Mouse (Mus musculus): Measurements from ENCODE around the gene Pdia4. TPM values are rescaled to one million over a fixed set of nuclear protein-coding genes. Genes with fewer than 3 reads are reported as not detected.

Gene Pdia4
- polyA plus RNA-seq, 1 experiment from 2014 or later, result 280 TPM

DNA sequence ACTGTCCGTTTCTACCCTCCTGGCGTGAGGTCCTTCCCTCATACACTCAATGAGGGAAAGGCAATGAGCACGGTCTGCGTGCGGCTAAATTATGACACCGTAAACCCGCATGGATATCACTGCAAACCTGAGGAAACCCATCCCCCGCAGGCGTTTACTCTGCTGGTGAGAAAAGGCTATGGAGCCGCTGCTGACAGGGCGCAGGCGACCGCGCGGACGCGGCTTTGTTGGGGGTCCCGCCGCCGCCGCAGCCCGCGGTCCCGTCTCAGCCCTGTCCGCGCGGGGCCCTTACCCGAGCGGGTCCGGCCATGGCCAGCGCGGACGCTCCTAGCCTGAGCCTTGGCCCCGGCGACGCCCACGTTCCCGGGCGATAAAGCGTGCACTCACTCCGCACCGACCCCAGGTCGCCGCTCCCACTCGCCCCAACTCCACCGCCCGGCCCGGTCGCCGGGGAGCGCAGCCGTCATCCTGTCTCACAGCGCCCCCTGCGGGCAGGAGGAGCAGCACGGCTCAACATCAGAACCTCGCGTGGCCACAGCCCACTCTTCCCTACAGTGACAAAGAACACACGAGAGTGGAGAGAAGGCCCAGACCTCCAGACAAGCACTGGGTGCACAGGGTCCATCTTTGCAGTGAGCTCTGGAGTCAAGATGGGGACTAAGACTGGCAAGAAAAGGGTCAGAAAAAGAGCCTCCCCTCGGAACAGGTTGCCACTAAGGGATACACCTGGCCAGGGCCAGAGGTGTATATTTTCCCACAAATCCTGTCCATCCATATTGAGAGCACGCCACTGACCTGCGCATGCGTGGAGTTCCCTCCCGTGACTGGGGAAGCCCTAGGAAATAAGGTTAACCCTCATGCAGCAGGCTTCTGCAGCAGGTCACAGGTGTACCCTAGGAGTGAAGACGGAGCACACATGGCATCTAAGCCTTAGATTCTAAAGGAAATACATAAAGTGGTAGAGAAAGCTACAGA is 17.2 kb upstream of the Pdia4 start, which contains the start of gene Zfp786:
TSS of gene Zfp786 (minus strand) at position 764 of the 975 bp plus-strand sequence.
- Histone ChIP-seq H3K4me1 (peaks cover 4% of the 10 kb centered on the region; the same call in 1 of the 2 replicates), H3K9ac (peak within 1 kb of the TSS; percentile 94), H3K9me3 (no peaks in the 10 kb centered on the region), H3K27me3 (replicated peaks) (no peaks in the 10 kb centered on the region), H3K27ac (peak within 1 kb of the TSS; percentile 84), H3K36me3 (no peaks in the 10 kb centered on the region), H3K4me2 (peak within 1 kb of the TSS; percentile 54), H3K4me3 (replicated peaks) (peak within 1 kb of the TSS; percentile 98)
- 2% methylated on average over 62 of the region's 64 CpGs for WGBS
- peak; percentile 88 for ATAC-seq (ENCODE audit: insufficient read depth, low FRiP score, low read depth)

DNA sequence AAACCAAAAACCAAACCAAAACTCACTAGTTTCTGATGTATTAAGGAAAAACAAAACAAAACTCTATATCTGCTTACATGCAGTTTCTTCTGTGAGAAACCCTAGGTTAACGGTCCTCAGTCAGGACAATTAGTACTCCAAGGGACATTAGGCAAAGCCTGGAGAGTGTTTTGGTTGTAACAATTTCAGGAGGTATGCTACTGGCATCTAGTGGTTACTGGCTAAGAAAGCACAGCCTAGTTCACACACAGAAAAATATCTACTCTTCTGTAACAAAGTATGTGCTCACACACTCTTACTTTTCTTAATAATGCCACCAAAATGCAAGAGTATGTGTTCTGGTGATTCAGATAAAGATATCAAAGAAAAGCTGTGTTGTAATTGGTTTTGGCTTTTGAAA is 15.7 kb upstream of the Pdia4 start:
- Histone ChIP-seq H3K4me3 (replicated peaks) (no peak overlapping the region), H3K36me3 (no peaks in the 10 kb centered on the region), H3K4me1 (peaks cover 4% of the 10 kb centered on the region; the same call in 1 of the 2 replicates), H3K27ac (no peak overlapping the region), H3K27me3 (replicated peaks) (no peaks in the 10 kb centered on the region), H3K4me2 (no peak overlapping the region), H3K9me3 (no peaks in the 10 kb centered on the region), H3K9ac (no peak overlapping the region)
- 25% methylated on average over 1 of the region's 1 CpGs for WGBS
- no peak for ATAC-seq (ENCODE audit: insufficient read depth, low FRiP score, low read depth)

DNA sequence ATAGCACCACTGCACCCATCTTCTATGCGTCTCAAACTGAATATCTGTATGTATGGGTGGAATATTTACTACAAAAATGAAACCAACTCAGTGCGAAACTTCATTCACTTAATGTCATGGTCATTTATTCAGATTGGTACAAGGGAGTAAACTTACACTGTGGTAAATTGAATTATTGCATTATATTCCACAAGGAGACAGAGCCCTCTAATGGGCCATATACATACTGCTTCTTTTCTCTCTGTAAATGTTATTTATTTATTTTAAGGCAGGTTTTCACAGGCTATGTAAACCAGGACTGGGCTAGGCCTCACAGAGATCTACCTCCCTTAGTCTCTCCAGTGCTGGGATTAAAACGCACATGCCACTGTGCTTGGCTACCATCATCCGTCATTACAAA is 14.2 kb upstream of the Pdia4 start:
- Histone ChIP-seq H3K4me3 (replicated peaks) (no peak overlapping the region), H3K9ac (no peak overlapping the region), H3K27me3 (replicated peaks) (no peaks in the 10 kb centered on the region), H3K36me3 (no peaks in the 10 kb centered on the region), H3K4me2 (no peak overlapping the region), H3K9me3 (no peaks in the 10 kb centered on the region), H3K4me1 (peaks cover 4% of the 10 kb centered on the region; the same call in 1 of the 2 replicates), H3K27ac (no peak overlapping the region)
- ATAC-seq (ENCODE audit: insufficient read depth, low FRiP score, low read depth), result no peak
- WGBS, result 85% methylated on average over 4 of the region's 4 CpGs

DNA sequence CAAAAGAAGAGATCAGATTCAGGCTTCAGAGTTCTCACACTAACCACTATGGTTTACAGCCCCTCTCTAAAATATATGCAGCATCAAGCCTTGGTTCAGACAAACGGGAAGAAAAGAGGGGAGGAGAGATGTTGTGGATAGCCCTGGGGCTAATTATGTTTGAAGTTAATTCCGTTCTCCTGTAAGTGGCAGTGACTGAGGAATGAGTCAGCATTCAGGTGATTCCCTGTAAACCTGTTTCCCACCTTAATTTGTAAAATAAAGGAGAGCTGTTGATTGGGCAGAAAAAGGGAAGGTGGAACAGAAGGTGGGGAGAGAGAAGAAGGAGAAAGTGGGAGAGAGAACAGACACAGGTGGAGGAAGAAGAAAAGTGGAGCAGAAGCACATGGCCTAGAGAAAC is 11.0 kb upstream of the Pdia4 start:
- no peaks in the 10 kb centered on the region for H3K9me3 ChIP-seq
- no peak for ATAC-seq (ENCODE audit: insufficient read depth, low FRiP score, low read depth)
- no peak overlapping the region for H3K4me2 ChIP-seq
- no peaks in the 10 kb centered on the region for H3K27me3 ChIP-seq (replicated peaks)
- WGBS, result 52% methylated on average over 2 of the region's 2 CpGs
- H3K4me3 ChIP-seq (replicated peaks), result no peak overlapping the region
- no peak overlapping the region for H3K9ac ChIP-seq
- H3K36me3 ChIP-seq, result no peaks in the 10 kb centered on the region; the same call in 1 of the 2 replicates
- no peak overlapping the region for H3K27ac ChIP-seq
- H3K4me1 ChIP-seq, result no peaks in the 10 kb centered on the region

DNA sequence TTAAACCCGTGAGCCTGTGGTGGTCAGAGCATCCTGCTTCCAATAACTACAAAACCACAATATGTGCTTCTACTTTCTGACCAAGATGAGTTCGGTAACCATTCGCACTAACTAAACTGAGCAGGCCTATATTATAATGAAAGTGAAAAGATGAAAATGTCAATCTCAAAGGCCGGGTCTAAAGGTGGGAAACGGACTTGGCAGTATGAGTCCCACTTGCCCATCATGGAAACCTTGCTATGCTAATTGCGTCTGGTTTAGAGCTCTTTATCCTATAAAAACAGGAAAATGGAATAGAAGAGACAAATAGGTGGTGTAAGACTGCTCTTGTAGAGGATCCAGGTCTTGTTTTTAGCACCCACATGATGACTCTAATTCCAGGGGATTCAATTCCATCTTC is 8.5 kb upstream of the Pdia4 start:
- H3K9ac ChIP-seq, result no peak overlapping the region
- H3K27me3 ChIP-seq (replicated peaks), result no peaks in the 10 kb centered on the region
- no peaks in the 10 kb centered on the region; the same call in 1 of the 2 replicates for H3K36me3 ChIP-seq
- H3K4me3 ChIP-seq (replicated peaks), result no peak overlapping the region
- H3K4me2 ChIP-seq, result no peak overlapping the region
- no peaks in the 10 kb centered on the region for H3K4me1 ChIP-seq
- H3K9me3 ChIP-seq, result no peaks in the 10 kb centered on the region
- no peak overlapping the region for H3K27ac ChIP-seq
- no peak for ATAC-seq (ENCODE audit: insufficient read depth, low FRiP score, low read depth)
- WGBS, result 91% methylated on average over 6 of the region's 6 CpGs

DNA sequence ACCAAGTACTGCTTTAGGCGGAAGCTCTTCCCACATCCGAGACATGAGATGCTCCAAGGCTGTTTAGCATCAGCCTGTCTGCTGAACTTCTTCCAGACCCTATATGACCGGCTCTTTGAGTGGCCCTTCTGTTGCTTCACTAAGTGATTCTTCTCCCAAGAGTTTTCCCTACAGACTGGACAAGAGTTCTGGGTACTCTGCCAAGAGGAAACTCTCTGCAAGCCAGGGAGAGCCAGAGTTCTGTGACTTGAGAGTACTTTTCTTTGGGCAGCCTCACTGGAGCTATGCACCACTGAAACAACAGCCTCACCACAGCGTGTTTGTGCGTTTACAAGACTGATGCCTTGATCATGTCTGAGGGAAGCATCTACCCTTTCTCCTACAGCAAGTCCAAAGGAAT is 8.0 kb upstream of the Pdia4 start:
- 91% methylated on average over 5 of the region's 5 CpGs for WGBS
- H3K9ac ChIP-seq, result no peak overlapping the region
- no peak overlapping the region for H3K4me2 ChIP-seq
- no peaks in the 10 kb centered on the region for H3K9me3 ChIP-seq
- ATAC-seq (ENCODE audit: insufficient read depth, low FRiP score, low read depth), result no peak
- H3K36me3 ChIP-seq, result no peaks in the 10 kb centered on the region; the same call in 1 of the 2 replicates
- H3K4me3 ChIP-seq (replicated peaks), result no peak overlapping the region
- no peaks in the 10 kb centered on the region for H3K4me1 ChIP-seq
- no peaks in the 10 kb centered on the region for H3K27me3 ChIP-seq (replicated peaks)
- H3K27ac ChIP-seq, result no peak overlapping the region

GRCm38 (mm10) chr6:47819626-47820325 is 6.5 kb upstream of the Pdia4 start:
- no peak for ATAC-seq (ENCODE audit: insufficient read depth, low FRiP score, low read depth)
- Histone ChIP-seq H3K4me3 (replicated peaks) (no peak overlapping the region), H3K27ac (no peak overlapping the region), H3K4me2 (no peak overlapping the region), H3K9ac (no peak overlapping the region), H3K27me3 (replicated peaks) (no peaks in the 10 kb centered on the region), H3K4me1 (no peaks in the 10 kb centered on the region), H3K36me3 (no peaks in the 10 kb centered on the region; the same call in 1 of the 2 replicates), H3K9me3 (no peaks in the 10 kb centered on the region)
- WGBS, result 91% methylated on average over 23 of the region's 23 CpGs

- H3K4me2 ChIP-seq, result no peak overlapping the region
- H3K9ac ChIP-seq, result no peak overlapping the region
- no peak for ATAC-seq (ENCODE audit: insufficient read depth, low FRiP score, low read depth)
- H3K9me3 ChIP-seq, result no peaks in the 10 kb centered on the region
- 85% methylated on average over 8 of the region's 8 CpGs for WGBS
- H3K36me3 ChIP-seq, result no peaks in the 10 kb centered on the region; the same call in 1 of the 2 replicates
- H3K4me1 ChIP-seq, result no peaks in the 10 kb centered on the region
- no peaks in the 10 kb centered on the region for H3K27me3 ChIP-seq (replicated peaks)
- H3K27ac ChIP-seq, result no peak overlapping the region
- H3K4me3 ChIP-seq (replicated peaks), result no peak overlapping the region
Measured at GRCm38 (mm10) chr6:47818721-47819120, 5.5 kb upstream of the Pdia4 start.

DNA sequence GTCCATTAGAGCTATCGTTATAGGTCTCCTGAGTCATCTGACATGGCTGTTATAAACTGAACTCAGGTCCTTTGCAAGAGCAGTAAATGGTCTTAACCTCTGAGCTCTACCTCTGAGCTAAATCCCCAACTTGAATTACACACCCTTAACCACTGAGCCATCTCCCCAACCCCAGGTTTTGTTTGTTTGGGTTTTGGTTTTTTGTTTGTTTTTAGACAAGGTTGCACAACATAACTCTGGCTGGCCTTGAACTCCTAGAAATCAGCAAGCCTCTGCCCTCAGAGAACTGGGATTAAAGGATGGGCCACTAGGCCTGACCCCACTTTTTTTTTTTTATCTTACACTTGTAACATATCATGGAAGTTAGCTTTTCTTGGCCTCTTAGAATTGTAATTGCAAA is 2.9 kb upstream of the Pdia4 start:
- no peak overlapping the region for H3K9ac ChIP-seq
- H3K4me2 ChIP-seq, result no peak overlapping the region
- H3K9me3 ChIP-seq, result no peaks in the 10 kb centered on the region
- 70% methylated on average over 1 of the region's 1 CpGs for WGBS
- H3K4me3 ChIP-seq (replicated peaks), result no peak overlapping the region
- no peak for ATAC-seq (ENCODE audit: insufficient read depth, low FRiP score, low read depth)
- no peaks in the 10 kb centered on the region for H3K27me3 ChIP-seq (replicated peaks)
- no peaks in the 10 kb centered on the region for H3K36me3 ChIP-seq
- H3K4me1 ChIP-seq, result peaks cover 9% of the 10 kb centered on the region; the same call in 1 of the 2 replicates
- no peak overlapping the region for H3K27ac ChIP-seq

DNA sequence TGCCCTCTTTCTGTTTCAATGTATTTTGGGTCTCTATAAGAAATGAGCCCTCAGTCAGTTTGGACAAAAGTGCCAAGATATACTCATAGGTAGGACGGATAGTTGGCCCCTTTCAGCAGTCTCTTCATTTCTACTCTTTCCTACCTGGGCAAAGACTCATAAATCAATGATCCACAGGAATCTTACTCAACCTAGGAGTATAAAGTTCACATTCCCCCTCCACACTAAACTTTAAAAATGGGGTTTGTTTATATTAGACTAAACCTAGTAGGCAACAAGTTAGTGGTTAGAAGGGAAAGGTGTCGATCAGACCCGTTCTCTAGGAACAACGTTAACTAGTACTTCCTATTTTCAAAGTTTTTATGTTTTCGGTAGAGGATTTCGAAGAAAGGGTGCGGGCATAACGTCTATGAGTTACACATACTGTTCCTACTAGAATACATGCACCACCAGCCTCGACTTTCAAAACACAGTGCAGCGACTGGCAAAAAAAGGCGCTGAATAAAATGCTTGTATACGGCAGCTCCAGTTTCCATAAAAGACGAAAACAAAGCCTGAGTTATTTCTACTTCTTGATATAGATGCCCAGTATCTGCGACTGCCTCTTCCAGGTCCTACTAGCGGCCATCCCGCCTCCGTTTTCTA is 837 bp downstream of the Pdia4 start:
- peaks cover 20% of the 10 kb centered on the region for H3K4me1 ChIP-seq
- WGBS, result under 1% methylated on average over 17 of the region's 17 CpGs
- H3K27me3 ChIP-seq (replicated peaks), result no peaks in the 10 kb centered on the region
- H3K36me3 ChIP-seq, result peaks cover 3% of the 10 kb centered on the region; the same call in 1 of the 2 replicates
- peak overlapping the region; percentile 91 for H3K9ac ChIP-seq
- H3K4me2 ChIP-seq, result peak overlapping the region; percentile 71
- peak overlapping the region; percentile 84 for H3K4me3 ChIP-seq (replicated peaks)
- ATAC-seq (ENCODE audit: insufficient read depth, low FRiP score, low read depth), result no peak
- H3K27ac ChIP-seq, result peak overlapping the region; percentile 98
- no peaks in the 10 kb centered on the region for H3K9me3 ChIP-seq

GRCm38 (mm10) chr6:47811324-47811723 is 1.9 kb downstream of the Pdia4 start:
- H3K27me3 ChIP-seq (replicated peaks), result no peaks in the 10 kb centered on the region
- H3K9me3 ChIP-seq, result no peaks in the 10 kb centered on the region
- H3K27ac ChIP-seq, result no peak overlapping the region
- WGBS, result 41% methylated on average over 5 of the region's 5 CpGs
- no peak for ATAC-seq (ENCODE audit: insufficient read depth, low FRiP score, low read depth)
- peak overlapping the region; percentile 71 for H3K4me2 ChIP-seq
- peaks cover 11% of the 10 kb centered on the region for H3K36me3 ChIP-seq
- peak overlapping the region; percentile 84 for H3K4me3 ChIP-seq (replicated peaks)
- H3K9ac ChIP-seq, result no peak overlapping the region
- peaks cover 20% of the 10 kb centered on the region for H3K4me1 ChIP-seq

Measured in stomach, embryonic 15.5 days (tissue).